Mouse (Mus musculus): ENCODE results near the gene Mfsd11. TPM values are rescaled to one million over a fixed set of nuclear protein-coding genes. Genes with fewer than 3 reads are reported as not detected.
"Not testable (repeated sequence)": the region's sequence is repeated elsewhere in the genome, so short reads cannot be mapped to it uniquely, and the experiment has no call there.

The Mfsd11 gene
- total RNA-seq, 2 experiments from 2014 or later, result 39.3 to 41.8 TPM

DNA sequence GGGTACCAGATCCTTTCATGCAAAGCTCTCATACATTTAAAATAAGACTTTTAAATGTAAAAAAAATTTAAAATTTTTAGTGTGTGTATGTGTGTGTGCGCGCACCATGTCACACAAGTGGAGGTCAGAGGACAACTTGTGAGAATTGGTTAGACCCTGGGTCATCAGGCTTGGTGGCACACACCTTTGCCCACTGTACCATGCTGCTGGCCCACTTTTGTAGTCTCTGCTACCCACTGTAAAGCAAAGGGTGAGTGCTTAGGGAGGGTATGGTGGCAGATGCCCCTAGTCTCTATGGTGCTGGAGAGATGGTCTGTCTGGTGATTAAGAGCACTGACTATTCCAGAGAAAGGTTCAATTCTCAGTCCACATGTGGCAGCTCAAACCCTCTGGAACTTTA, 29.0 kb upstream of the Mfsd11 start:
- DNase-seq (ENCODE audit: extremely low spot score in 1 of 2, low spot score in 2 of 2), result no peak
- intact Hi-C loops (cut with DNase I), result no loop called here
- TF ChIP-seq CTCF (IDR thresholded peaks at IDR 0.05), result no peak
- no peak overlapping the region for H3K27ac ChIP-seq
- H3K4me3 ChIP-seq, result no peak overlapping the region

DNA sequence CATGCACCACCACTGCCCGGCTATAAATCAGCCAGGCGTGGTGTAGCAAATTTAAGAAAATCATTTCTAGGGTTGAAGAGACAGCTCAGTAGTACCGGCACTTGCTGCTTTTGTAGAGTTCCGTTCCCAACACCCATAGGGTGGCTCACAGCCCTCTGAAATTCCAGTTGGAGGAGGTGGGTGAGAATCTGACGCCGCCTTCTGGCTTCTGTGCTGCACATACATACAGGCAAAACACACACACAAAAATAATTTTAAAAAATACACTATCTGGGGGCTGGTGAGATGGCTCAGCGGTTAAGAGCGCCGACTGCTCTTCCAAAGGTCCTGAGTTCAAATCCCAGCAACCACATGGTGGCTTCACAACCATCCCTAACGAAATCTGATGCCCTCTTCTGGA, 28.4 kb upstream of the Mfsd11 start:
- H3K27ac ChIP-seq; DNase-seq (ENCODE audit: extremely low spot score in 1 of 2, low spot score in 2 of 2); H3K4me3 ChIP-seq; intact Hi-C loops (cut with DNase I): not testable (repeated sequence)

DNA sequence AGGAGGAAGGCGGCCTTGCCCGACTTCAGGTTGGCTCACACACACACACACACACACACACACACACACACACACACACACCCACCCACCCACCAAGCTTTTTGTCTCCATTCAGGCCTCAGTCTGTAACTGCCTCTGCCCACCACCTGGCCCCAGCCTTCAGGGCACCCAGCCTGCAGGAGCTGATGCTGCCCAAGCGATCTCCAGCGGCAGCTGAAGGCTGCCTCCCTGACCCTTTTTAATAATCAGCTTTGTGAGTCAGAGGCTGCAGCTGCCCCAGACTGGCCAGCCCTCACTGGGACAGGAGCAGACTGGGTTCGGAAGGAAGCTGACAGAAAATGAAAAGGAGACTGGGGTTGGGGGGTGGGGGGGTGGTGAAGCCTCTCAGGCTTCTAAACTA, 27.0 kb upstream of the Mfsd11 start:
- Histone ChIP-seq H3K27ac (no peak overlapping the region), H3K4me3 (no peak overlapping the region)
- no peak for TF ChIP-seq CTCF (IDR thresholded peaks at IDR 0.05)
- intact Hi-C loops (cut with DNase I), result no loop called here
- DNase-seq (ENCODE audit: extremely low spot score in 1 of 2, low spot score in 2 of 2), result no peak

DNA sequence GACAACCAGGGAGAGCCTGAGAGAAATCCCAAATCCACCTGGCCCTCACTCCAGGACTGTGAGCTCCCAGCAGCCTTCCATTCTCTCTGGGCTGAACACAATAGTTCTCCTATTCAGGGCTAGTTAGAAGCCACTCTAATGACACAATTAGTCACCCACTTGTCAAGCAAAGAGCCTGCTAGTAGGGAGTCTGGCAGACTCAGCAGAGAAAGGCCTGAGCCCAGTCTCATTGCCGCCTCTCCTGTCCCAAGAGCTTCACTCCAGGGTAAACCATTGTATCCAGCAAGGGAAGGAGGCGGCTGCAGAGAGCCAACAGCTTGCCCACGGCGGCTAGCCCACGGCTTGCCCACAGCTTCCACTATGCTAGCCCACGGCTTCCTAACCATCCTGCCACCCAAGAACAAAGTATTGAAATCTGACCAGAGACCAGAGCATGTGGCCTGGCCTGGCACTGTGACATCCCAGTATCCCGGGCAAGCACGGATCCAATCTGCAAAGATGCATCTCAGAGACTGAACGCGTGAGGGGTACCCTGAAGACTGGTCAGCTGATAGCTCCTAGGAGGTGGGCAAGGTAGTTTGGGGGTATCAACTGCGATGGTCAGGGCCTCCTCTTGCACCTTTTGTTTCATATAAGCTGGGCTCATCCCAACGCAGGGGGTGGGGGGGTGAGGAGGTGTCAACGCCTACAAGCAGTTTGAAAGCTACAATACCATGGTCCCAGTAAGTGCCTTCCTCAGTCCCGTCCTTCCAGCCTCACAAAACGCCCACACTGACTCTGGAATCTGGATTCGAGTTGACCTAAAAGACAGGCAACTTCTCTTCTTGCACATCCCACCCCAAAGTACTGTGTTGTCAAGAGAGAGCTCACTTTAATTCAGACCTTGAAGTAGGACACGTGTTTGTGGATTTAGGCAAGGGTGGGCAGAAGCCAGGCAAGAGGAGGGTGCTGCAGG, 25.4 kb upstream of the Mfsd11 start:
- Histone ChIP-seq H3K27ac (peak overlapping the region; percentile 67), H3K4me3 (peak overlapping the region; percentile 67)
- no peak for TF ChIP-seq CTCF (IDR thresholded peaks at IDR 0.05)
- DNase-seq (ENCODE audit: extremely low spot score in 1 of 2, low spot score in 2 of 2), result no peak
- intact Hi-C loops (cut with DNase I), result no loop called here

DNA sequence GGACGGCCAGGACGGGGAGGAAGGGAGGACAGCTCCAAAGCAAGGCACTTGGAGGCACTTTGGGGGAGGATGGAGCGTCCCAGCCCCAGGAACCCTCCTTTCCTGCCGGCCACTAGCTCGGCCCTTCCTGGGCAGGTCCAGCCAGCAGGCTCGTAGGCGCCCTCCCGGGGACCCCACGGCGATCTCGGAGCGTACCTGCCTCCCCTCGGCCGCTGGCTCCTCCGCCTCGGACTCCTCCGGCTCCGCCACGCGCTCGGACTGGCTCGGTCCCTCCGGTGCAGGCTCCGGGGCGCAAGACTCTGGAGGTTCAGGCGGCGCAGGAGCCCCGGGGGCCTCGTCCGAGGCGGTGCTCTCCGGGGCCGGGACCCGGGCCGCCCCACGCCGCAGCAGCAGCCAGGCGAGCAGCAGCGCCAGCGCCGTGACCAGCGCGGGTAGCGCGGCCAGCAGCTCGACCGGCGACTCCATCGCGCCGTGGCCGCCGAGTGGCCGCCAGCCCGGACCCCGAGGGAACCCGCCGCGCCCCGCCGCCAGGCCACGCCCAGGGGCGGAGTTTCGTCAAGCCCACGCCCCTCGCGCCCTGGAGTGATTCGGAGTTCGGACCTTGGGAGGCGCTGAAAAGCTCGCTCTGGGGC, 24.6 kb upstream of the Mfsd11 start, which contains the start of gene Mxra7:
Gene Mxra7, minus strand, starts transcription at position 513 of the 632 bp plus-strand sequence.
- H3K27ac ChIP-seq, result peak within 1 kb of the TSS; percentile 67

DNA sequence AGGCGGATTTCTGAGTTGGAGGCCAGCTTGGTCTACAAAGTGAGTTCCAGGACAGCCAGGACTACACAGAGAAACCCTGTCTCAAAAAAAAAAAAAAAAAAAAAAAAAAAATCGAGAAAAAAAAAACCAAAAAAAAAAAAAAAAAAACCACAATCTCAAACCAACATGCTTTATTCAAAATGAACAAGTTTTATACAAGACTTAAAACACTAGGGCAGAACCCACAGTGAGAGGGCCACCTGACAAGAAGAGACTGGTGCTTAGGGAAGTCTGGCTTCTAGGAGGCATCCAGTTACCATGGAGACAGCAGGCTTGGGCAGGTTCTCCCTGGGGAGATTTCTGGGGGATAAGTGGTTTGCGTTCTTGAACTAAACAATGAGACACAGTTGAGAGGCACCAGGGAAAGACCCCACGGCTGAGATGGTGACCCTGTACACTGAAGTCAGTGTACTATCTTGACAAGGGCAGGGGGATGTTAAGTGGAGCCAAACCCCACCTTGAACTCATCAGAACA, 20.0 kb upstream of the Mfsd11 start:
- H3K27ac ChIP-seq, result no peak overlapping the region
- no peak for DNase-seq (ENCODE audit: extremely low spot score in 1 of 2, low spot score in 2 of 2)
- TF ChIP-seq CTCF (IDR thresholded peaks at IDR 0.05), result no peak
- H3K4me3 ChIP-seq, result no peak overlapping the region
- intact Hi-C loops (cut with DNase I), result no loop called here

More for the DNA sequence above, 24.6 kb upstream of the Mfsd11 start, which contains the start of gene Mxra7:
- H3K4me3 ChIP-seq, result peak within 1 kb of the TSS; percentile 67
- intact Hi-C loops (cut with DNase I), result no loop called here
- no peak for TF ChIP-seq CTCF (IDR thresholded peaks at IDR 0.05)
- DNase-seq (ENCODE audit: extremely low spot score in 1 of 2, low spot score in 2 of 2), result peak; percentile 59 to 70

DNA sequence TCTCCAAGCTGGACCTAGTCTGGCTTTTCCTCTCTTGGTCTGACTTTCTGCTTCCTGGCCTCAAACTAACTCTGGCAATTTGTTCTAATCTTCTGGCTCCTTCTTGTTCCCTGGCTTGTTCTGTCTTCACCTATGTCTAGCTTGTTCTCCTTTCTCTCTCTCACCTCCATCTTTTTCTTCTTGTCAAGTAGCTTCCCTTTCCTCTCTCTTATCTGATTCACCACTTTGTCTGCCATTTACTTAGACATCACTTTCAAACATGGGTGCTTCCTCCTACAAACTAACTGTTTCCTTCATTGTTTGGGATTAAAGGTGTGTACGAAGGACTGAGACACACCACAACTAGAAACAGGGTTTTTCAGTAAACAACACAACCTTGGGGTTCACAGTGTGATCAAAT, 17.3 kb upstream of the Mfsd11 start:
- H3K27ac ChIP-seq, result no peak overlapping the region
- DNase-seq (ENCODE audit: extremely low spot score in 1 of 2, low spot score in 2 of 2), result no peak
- intact Hi-C loops (cut with DNase I), result no loop called here
- TF ChIP-seq CTCF (IDR thresholded peaks at IDR 0.05), result no peak
- H3K4me3 ChIP-seq, result no peak overlapping the region

DNA sequence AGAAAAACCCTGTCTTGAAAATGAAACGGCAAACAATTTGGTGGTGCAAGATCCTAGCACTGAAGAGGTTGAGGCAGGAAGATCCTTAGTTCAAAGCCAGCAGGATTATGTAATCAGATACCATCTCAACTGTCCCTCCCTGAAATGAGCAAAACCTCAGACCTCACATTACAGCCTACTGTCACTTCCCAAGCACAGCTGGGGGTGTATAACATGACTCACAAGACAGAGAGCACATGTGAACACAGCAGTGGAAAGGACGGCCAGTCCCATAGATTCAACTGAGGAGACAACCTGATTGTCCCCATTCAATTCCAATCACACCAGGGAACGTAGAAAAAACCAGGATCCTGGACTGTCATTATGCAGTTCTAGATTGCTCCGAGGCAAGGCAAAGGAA, 16.0 kb upstream of the Mfsd11 start:
- no peak overlapping the region for H3K4me3 ChIP-seq
- no peak for DNase-seq (ENCODE audit: extremely low spot score in 1 of 2, low spot score in 2 of 2)
- TF ChIP-seq CTCF (IDR thresholded peaks at IDR 0.05), result no peak
- H3K27ac ChIP-seq, result no peak overlapping the region
- intact Hi-C loops (cut with DNase I), result no loop called here

DNA sequence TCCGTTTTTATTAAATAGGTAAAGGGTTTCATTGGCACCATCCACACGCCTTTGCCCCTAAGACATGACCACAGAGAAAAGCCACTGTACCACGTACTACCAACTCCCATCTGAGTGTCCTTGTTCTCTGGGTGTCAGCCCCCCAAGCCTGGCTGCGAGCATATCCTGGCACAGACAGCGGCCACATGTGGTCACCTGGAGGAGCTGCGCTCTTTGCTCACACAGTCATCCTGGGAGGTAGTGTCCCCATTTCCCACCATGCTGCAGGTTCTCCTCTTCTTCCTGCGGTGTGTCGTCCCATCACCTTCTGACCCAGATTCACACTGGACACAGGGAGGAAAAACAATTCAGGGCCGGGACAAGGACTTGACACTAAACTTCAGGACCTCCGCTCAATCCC, 14.8 kb upstream of the Mfsd11 start:
- DNase-seq (ENCODE audit: extremely low spot score in 1 of 2, low spot score in 2 of 2), result no peak
- no peak for TF ChIP-seq CTCF (IDR thresholded peaks at IDR 0.05)
- no peak overlapping the region for H3K27ac ChIP-seq
- intact Hi-C loops (cut with DNase I), result no loop called here
- no peak overlapping the region for H3K4me3 ChIP-seq

DNA sequence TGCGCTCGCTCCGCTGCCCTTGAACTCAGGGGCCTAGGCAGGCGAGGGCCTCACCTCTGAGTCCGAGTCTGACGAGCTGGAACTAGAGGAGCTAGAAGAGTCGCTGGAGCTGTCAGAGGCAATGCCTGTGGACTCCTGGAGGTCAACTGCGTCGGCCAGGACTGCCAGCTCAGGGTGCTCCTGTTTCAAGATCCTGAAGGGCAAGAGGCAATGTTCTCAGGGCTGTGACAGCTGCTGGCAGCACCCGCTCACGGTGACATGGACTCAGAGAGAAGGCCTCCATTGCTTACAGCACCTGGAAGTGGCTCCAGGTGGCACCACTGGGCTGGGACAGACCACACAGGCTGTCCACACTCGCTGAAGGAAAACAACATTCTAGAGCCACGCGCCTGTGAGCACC, 13.3 kb upstream of the Mfsd11 start:
- TF ChIP-seq CTCF (IDR thresholded peaks at IDR 0.05), result no peak
- DNase-seq (ENCODE audit: extremely low spot score in 1 of 2, low spot score in 2 of 2), result no peak

DNA sequence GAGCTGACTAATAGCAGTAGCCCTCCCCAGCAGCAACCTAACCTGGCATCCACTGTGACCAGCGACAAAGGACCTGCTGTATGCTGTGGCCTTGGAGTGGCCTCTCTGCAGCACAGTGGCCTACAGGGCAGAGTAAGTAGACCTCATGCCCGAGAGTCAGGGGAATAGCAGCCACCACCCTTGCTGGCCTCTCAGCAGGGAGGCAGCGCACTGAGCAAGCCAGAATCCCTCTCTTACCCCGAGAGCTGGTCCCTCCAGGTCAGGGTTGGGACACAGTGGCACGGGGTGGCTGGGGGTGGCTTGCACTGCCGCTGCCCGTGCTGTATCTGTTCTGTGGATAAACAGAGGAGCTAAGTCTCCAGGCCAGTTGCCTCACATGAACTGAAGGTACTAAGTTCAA, 12.6 kb upstream of the Mfsd11 start:
- TF ChIP-seq CTCF (IDR thresholded peaks at IDR 0.05), result no peak
- H3K4me3 ChIP-seq, result no peak overlapping the region
- DNase-seq (ENCODE audit: extremely low spot score in 1 of 2, low spot score in 2 of 2), result no peak
- intact Hi-C loops (cut with DNase I), result no loop called here
- no peak overlapping the region for H3K27ac ChIP-seq

More for the DNA sequence above, 13.3 kb upstream of the Mfsd11 start:
- Histone ChIP-seq H3K4me3 (no peak overlapping the region), H3K27ac (no peak overlapping the region)
- intact Hi-C loops (cut with DNase I), result no loop called here

DNA sequence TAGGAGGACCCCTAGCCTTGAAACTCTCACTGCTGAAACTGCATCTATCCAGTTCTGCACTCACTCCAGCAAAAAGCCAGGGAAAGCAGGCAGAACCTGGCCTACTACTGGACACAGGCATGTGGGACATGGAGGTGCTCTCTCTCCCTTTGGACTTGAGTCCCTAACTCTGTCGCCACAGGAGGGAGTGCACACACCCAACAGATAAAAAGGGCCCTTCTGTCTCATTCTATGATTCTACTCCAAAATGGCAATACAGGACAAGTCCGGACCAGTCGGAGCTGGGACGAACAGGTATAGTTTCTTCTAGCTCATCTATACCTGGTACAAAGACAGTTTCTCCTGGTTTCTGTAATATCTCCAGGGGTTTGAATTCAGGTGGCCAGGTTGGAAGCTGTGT, 11.5 kb upstream of the Mfsd11 start:
- no peak for DNase-seq (ENCODE audit: extremely low spot score in 1 of 2, low spot score in 2 of 2)
- intact Hi-C loops (cut with DNase I), result no loop called here
- no peak; the same call in 1 of the 2 replicates for TF ChIP-seq CTCF (IDR thresholded peaks at IDR 0.05)
- Histone ChIP-seq H3K4me3 (no peak overlapping the region), H3K27ac (no peak overlapping the region)

All from left cerebral cortex, adult 2 months (tissue).